ENCODE assay signal across 9 mouse cellular contexts in genomic region chr11:88186947-88187243, GRCm38 (mm10). TPM values are rescaled to one million over a fixed set of nuclear protein-coding genes. Genes with fewer than 3 reads are reported as not detected.
DNase-seq lines count a peak whose midpoint lies in the region; ATAC-seq and TF ChIP-seq lines count a peak whose summit lies in the region.
"Had no signal": no experiment of that assay in that cellular context is flagged by ENCODE, and none has a peak within 500 bp of the region (broad histone marks: within the 10 kb centered on the region; RNA-seq: fewer than 3 reads in every experiment).

No protein-coding gene starts in this region.

- no peak for TF ChIP-seq CTCF in E14TG2a.4 (conservative IDR thresholded peaks at IDR 0.05; ENCODE audit: low read length)

- peak overlapping the region; percentile 43; the same call in 1 of the 2 replicates for H3K4me2 ChIP-seq in midbrain, embryonic 14.5 days (ENCODE audit: low read length)

- no peak for ATAC-seq in midbrain, embryonic 14.5 days (ENCODE audit: low FRiP score, low TSS enrichment)

- 0 out of 2 replicates have a peak overlapping the region, but pooled peaks have one; percentile 32 for H3K9ac ChIP-seq in midbrain, embryonic 14.5 days (replicated peaks; ENCODE audit: low read length)
- H3K9ac ChIP-seq: liver, embryonic 14.5 days had no signal

- DNase-seq in heart, adult 11 months, result peak; percentile 93
- DNase-seq in heart, postnatal 10 days, result no peak
- no peak for DNase-seq in hindbrain, embryonic 10.5 days (ENCODE audit: low spot score)
- no peak for DNase-seq in midbrain, embryonic 14.5 days
- DNase-seq in retina, embryonic 14.5 days (ENCODE audit: low spot score), result no peak
- DNase-seq in spleen, postnatal 36 days (ENCODE audit: low spot score in 2 of 2), result no peak
- no peak for DNase-seq in left cerebral cortex, postnatal 36 days (ENCODE audit: low spot score in 2 of 2)

- intact Hi-C loops in heart, postnatal 10 days (cut with DNase I), result no loop called here
- intact Hi-C loops in left cerebral cortex, postnatal 36 days (cut with DNase I), result loop anchor here (5.0 kb wide), 1 partner anchor 120 kb away; the partner anchor contains the start of gene Vezf1

- peak overlapping the region; percentile 78 for H3K27ac ChIP-seq in hindbrain, embryonic 10.5 days
- 0 out of 2 replicates have a peak overlapping the region, but pooled peaks have one; percentile 56 for H3K27ac ChIP-seq in midbrain, embryonic 14.5 days (replicated peaks; ENCODE audit: low read depth, low read length)
- H3K27ac ChIP-seq: liver, embryonic 14.5 days had no signal

- H3K27me3 ChIP-seq in E14TG2a.4 (ENCODE audit: insufficient read depth, low read length), result peaks cover 69% of the 10 kb centered on the region
- peaks cover 35% of the 10 kb centered on the region for H3K27me3 ChIP-seq in hindbrain, embryonic 10.5 days (ENCODE audit: insufficient read depth, poor library complexity, severe bottlenecking)
- peaks cover 10% of the 10 kb centered on the region for H3K27me3 ChIP-seq in midbrain, embryonic 14.5 days (ENCODE audit: control insufficient read depth, insufficient read depth, low read length)

- H3K4me3 ChIP-seq in E14TG2a.4 (replicated peaks; ENCODE audit: low read length), result 0 out of 2 replicates have a peak overlapping the region, but pooled peaks have one; percentile 45
- peak overlapping the region; percentile 35; the same call in 1 of the 2 replicates for H3K4me3 ChIP-seq in hindbrain, embryonic 10.5 days
- H3K4me3 ChIP-seq in midbrain, embryonic 14.5 days (replicated peaks; ENCODE audit: low read depth, low read length), result no peak overlapping the region

- H3K4me1 ChIP-seq in E14TG2a.4 (replicated peaks; ENCODE audit: low read depth, low read length), result peaks cover 48% of the 10 kb centered on the region
- H3K4me1 ChIP-seq in hindbrain, embryonic 10.5 days (replicated peaks), result peaks cover 56% of the 10 kb centered on the region
- peaks cover 21% of the 10 kb centered on the region for H3K4me1 ChIP-seq in midbrain, embryonic 14.5 days (ENCODE audit: control insufficient read depth, insufficient read depth, low read length)

- peaks cover 4% of the 10 kb centered on the region; the same call in 1 of the 2 replicates for H3K36me3 ChIP-seq in E14TG2a.4 (ENCODE audit: insufficient read depth, low read length)
- peaks cover 47% of the 10 kb centered on the region for H3K36me3 ChIP-seq in hindbrain, embryonic 10.5 days
- H3K36me3 ChIP-seq in midbrain, embryonic 14.5 days (ENCODE audit: control insufficient read depth, insufficient read depth, low read length), result peaks cover 31% of the 10 kb centered on the region

- 43% methylated on average over 2 of the region's 2 CpGs for WGBS in hindbrain, embryonic 10.5 days
- WGBS in midbrain, embryonic 14.5 days, result 29% methylated on average over 2 of the region's 2 CpGs

- H3K9me3 ChIP-seq in E14TG2a.4 (ENCODE audit: low read length), result no peaks in the 10 kb centered on the region
- no peaks in the 10 kb centered on the region for H3K9me3 ChIP-seq in hindbrain, embryonic 10.5 days
- no peaks in the 10 kb centered on the region for H3K9me3 ChIP-seq in midbrain, embryonic 14.5 days (ENCODE audit: control insufficient read depth, low read length)

RNA-seq across cellular contexts. Expression of gene Mrps23, which starts 17.3 kb away (rescaled TPM):
- 100 to 1,000 TPM; 250 to 256 TPM for total RNA-seq in heart, postnatal 10 days (2021)
- 72.2 and 74.1 TPM in 2 replicates for polyA plus RNA-seq in hindbrain, embryonic 10.5 days (2016; fragmentation: Nextera tagmentation; extraction: Ambion mirVana)
- 67.9 and 70.0 TPM in 2 replicates for polyA plus RNA-seq in midbrain, embryonic 14.5 days (2014; fragmentation: Nextera tagmentation; extraction: Ambion mirVana)
- 10 to 100 TPM; 59.5 to 71.0 TPM for total RNA-seq in left cerebral cortex, postnatal 36 days (2021)
